Mouse (Mus musculus) megakaryocyte, embryonic 14.5 days (primary cell): Measurements from ENCODE around the gene Chl1.

Experiments
- FLI1 ChIP-seq: IDR thresholded peaks from 2 replicates; pipeline ENCODE4 v1.6.1; 2012; ENCODE audit warnings: low read length, inconsistent platforms, mixed read lengths
- GATA1 ChIP-seq: IDR thresholded peaks from 3 replicates; pipeline ENCODE4 v1.6.1; 2012; ENCODE audit warnings: mixed read lengths, low read length, inconsistent platforms, borderline replicate concordance

DNA sequence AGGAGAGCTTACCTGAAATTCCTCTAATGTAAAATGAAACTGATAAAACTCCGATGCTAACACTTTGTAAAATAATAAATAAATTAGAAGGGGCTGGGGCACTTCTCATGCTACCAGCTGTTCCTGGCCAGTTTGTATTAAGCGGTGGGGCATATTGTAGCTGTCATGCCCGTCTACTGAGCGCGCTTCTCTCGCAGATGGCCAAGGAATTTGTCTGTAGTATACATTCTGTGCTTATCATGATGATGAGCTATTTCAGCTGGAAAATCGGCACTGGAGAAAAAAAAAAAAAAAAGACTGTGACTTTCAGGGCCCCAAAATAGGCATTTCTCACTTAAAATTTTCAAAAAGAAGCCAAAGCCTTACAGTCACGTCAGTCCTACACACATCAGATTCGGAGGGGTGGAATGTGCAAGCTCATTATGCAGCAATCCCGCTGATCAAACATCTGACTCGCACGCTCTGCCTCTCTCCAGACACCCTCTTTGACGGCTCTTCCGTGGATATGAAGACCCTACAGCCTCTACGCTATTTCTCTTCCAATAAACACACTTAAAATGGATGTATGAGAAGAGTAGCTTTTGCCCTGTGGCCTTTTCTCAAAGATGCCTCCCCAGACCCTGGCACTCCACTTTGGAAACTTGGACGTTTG is 238.9 kb downstream of the Chl1 start:
- TF ChIP-seq GATA1 (no peak), FLI1 (no peak)
